Mouse (Mus musculus) CD4-positive, CD25-positive, alpha-beta regulatory T cell, adult 4 months (primary cell): Measurements from ENCODE around the gene Upk2. TPM values are rescaled to one million over a fixed set of nuclear protein-coding genes. Genes with fewer than 3 reads are reported as not detected.

Source experiments
- ATAC-seq: one replicate; pipeline ENCODE4 v1.8.0; 2017
- polyA plus RNA-seq, 2 experiments: library from polyadenylated mRNA; unstranded; fragments of 100-300 nt; shearing (Covaris generic); gene quantifications; one replicate each; pipeline ENCODE4 v1.2.1; 2017

Gene Upk2
- not detected for polyA plus RNA-seq

- no peak for ATAC-seq
Observed at GRCm38 (mm10) chr9:44454891-44455220, at the start of gene Upk2. Gene Upk2, minus strand, starts transcription at chr9:44454976.

- ATAC-seq = peak; percentile 56
Observed at GRCm38 (mm10) chr9:44502006-44502405, 47.2 kb upstream of the Upk2 start.

GRCm38 (mm10) chr9:44501206-44501879, 46.6 kb upstream of the Upk2 start:
- no peak for ATAC-seq

- no peak for ATAC-seq
Observed at GRCm38 (mm10) chr9:44500638-44501175, 45.9 kb upstream of the Upk2 start.

GRCm38 (mm10) chr9:44500163-44500533, 45.4 kb upstream of the Upk2 start:
- no peak for ATAC-seq

GRCm38 (mm10) chr9:44499356-44500162, 44.8 kb upstream of the Upk2 start:
- no peak for ATAC-seq

GRCm38 (mm10) chr9:44498421-44499355, 43.9 kb upstream of the Upk2 start:
- peak; percentile 14 for ATAC-seq

GRCm38 (mm10) chr9:44497624-44498377, 43.0 kb upstream of the Upk2 start:
- no peak for ATAC-seq

- no peak for ATAC-seq
Observed at GRCm38 (mm10) chr9:44496803-44497461, 42.2 kb upstream of the Upk2 start.

GRCm38 (mm10) chr9:44495810-44496344, 41.1 kb upstream of the Upk2 start:
- no peak for ATAC-seq

GRCm38 (mm10) chr9:44494863-44495809, 40.4 kb upstream of the Upk2 start:
- ATAC-seq = peak; percentile 32

GRCm38 (mm10) chr9:44494261-44494862, 39.6 kb upstream of the Upk2 start:
- peak; percentile 76 for ATAC-seq

GRCm38 (mm10) chr9:44492631-44493461, 38.1 kb upstream of the Upk2 start:
- ATAC-seq = no peak

GRCm38 (mm10) chr9:44491351-44491750, 36.6 kb upstream of the Upk2 start:
- ATAC-seq = no peak

- ATAC-seq = no peak
Observed at GRCm38 (mm10) chr9:44490086-44490967, 35.6 kb upstream of the Upk2 start.

GRCm38 (mm10) chr9:44489651-44490085, 34.9 kb upstream of the Upk2 start:
- no peak for ATAC-seq

GRCm38 (mm10) chr9:44488855-44489381, 34.1 kb upstream of the Upk2 start:
- no peak for ATAC-seq
